16 mouse cellular contexts compared by ENCODE assay signal in genomic region chr6:111815150-111815549, GRCm38 (mm10).
"Had no signal": no experiment of that assay in that cellular context is flagged by ENCODE, and none has a peak within 500 bp of the region (broad histone marks: within the 10 kb centered on the region; RNA-seq: fewer than 3 reads in every experiment).

No protein-coding gene starts in this region.

- H3K36me3 ChIP-seq: limb, embryonic 12.5 days; liver, embryonic 13.5 days; lung, embryonic 15.5 days; midbrain, embryonic 13.5 days; neural tube, embryonic 12.5 days had no signal

- H3K4me1 ChIP-seq: limb, embryonic 12.5 days; liver, embryonic 13.5 days; lung, embryonic 15.5 days; neural tube, embryonic 12.5 days had no signal

- H3K4me2 ChIP-seq: limb, embryonic 12.5 days; liver, embryonic 13.5 days; lung, embryonic 15.5 days; midbrain, embryonic 13.5 days; neural tube, embryonic 12.5 days had no signal

- ATAC-seq: inflammation-experienced regulatory T-cells, adult 6 months; intestine, postnatal 0 days; liver, postnatal 0 days had no signal

- DNase-seq: kidney, adult 8-10 months; kidney, postnatal 36 days; liver; liver, embryonic 13.5 days; liver, postnatal 0 days; retina, postnatal 1 day; right cerebral cortex, postnatal 25 days; thymus, adult 18-20 months; thymus, postnatal 36 days had no signal

- H3K9ac ChIP-seq: limb, embryonic 12.5 days; liver, embryonic 13.5 days; liver, postnatal 0 days; lung, embryonic 15.5 days; midbrain, embryonic 13.5 days; neural tube, embryonic 12.5 days had no signal

- H3K27me3 ChIP-seq: limb, embryonic 12.5 days; liver, embryonic 13.5 days; lung, embryonic 15.5 days; midbrain, embryonic 13.5 days; neural tube, embryonic 12.5 days had no signal

- H3K27ac ChIP-seq: limb, embryonic 12.5 days; liver, embryonic 13.5 days; lung, embryonic 15.5 days; midbrain, embryonic 13.5 days; neural tube, embryonic 12.5 days; stomach, postnatal 0 days had no signal

- H3K9me3 ChIP-seq: liver, embryonic 13.5 days; lung, embryonic 15.5 days; midbrain, embryonic 13.5 days had no signal

- H3K4me3 ChIP-seq: limb, embryonic 12.5 days; liver, embryonic 13.5 days; lung, embryonic 15.5 days; midbrain, embryonic 13.5 days; neural tube, embryonic 12.5 days had no signal
